Mouse (Mus musculus): ENCODE measurements around the gene Gm4869. TPM values are rescaled to one million over a fixed set of nuclear protein-coding genes. Genes with fewer than 3 reads are reported as not detected.

The Gm4869 gene
- not detected in 2 replicates for polyA plus RNA-seq (2015; fragmentation: Nextera tagmentation; extraction: Ambion mirVana)

GRCm38 (mm10) chr5:140445345-140445744 is at the start of gene Gm4869:
Gm4869 (plus strand) TSS chr5:140445645.
- no peak within 1 kb of the TSS for H3K27ac ChIP-seq (replicated peaks)
- no peak for ATAC-seq (ENCODE audit: low read depth)
- no peaks in the 10 kb centered on the region for H3K9me3 ChIP-seq
- no peaks in the 10 kb centered on the region for H3K4me1 ChIP-seq (replicated peaks)
- no peak within 1 kb of the TSS for H3K9ac ChIP-seq
- no peak within 1 kb of the TSS for H3K4me2 ChIP-seq
- 90% methylated on average over 5 of the region's 5 CpGs for WGBS
- H3K36me3 ChIP-seq, result peaks cover 59% of the 10 kb centered on the region
- H3K4me3 ChIP-seq, result no peak within 1 kb of the TSS
- no peaks in the 10 kb centered on the region for H3K27me3 ChIP-seq

- Histone ChIP-seq H3K27me3 (no peaks in the 10 kb centered on the region), H3K9me3 (no peaks in the 10 kb centered on the region), H3K27ac (replicated peaks) (no peak overlapping the region), H3K36me3 (no peaks in the 10 kb centered on the region), H3K9ac (no peak overlapping the region), H3K4me1 (replicated peaks) (no peaks in the 10 kb centered on the region), H3K4me3 (no peak overlapping the region), H3K4me2 (no peak overlapping the region)
- WGBS, result 63% methylated on average over 8 of the region's 8 CpGs
- ATAC-seq (ENCODE audit: low read depth), result no peak
These were observed 49.1 kb upstream of the Gm4869 start for GRCm38 (mm10) chr5:140396166-140396940.

GRCm38 (mm10) chr5:140402640-140403270 is 42.7 kb upstream of the Gm4869 start:
- no peak overlapping the region for H3K4me3 ChIP-seq
- no peaks in the 10 kb centered on the region for H3K9me3 ChIP-seq
- no peak overlapping the region for H3K27ac ChIP-seq (replicated peaks)
- no peaks in the 10 kb centered on the region for H3K27me3 ChIP-seq
- WGBS, result 83% methylated on average over 4 of the region's 4 CpGs
- H3K4me1 ChIP-seq (replicated peaks), result no peaks in the 10 kb centered on the region
- H3K4me2 ChIP-seq, result no peak overlapping the region
- H3K9ac ChIP-seq, result no peak overlapping the region
- no peak for ATAC-seq (ENCODE audit: low read depth)
- no peaks in the 10 kb centered on the region for H3K36me3 ChIP-seq

GRCm38 (mm10) chr5:140405126-140405525 is 40.3 kb upstream of the Gm4869 start:
- Histone ChIP-seq H3K4me1 (replicated peaks) (no peaks in the 10 kb centered on the region), H3K4me3 (no peak overlapping the region), H3K27ac (replicated peaks) (no peak overlapping the region), H3K36me3 (no peaks in the 10 kb centered on the region), H3K9ac (no peak overlapping the region), H3K27me3 (no peaks in the 10 kb centered on the region), H3K4me2 (no peak overlapping the region), H3K9me3 (no peaks in the 10 kb centered on the region)
- 79% methylated on average over 6 of the region's 6 CpGs for WGBS
- no peak for ATAC-seq (ENCODE audit: low read depth)

- Histone ChIP-seq H3K27ac (replicated peaks) (no peak overlapping the region), H3K4me2 (no peak overlapping the region), H3K4me1 (replicated peaks) (no peaks in the 10 kb centered on the region), H3K9ac (no peak overlapping the region), H3K27me3 (no peaks in the 10 kb centered on the region), H3K9me3 (no peaks in the 10 kb centered on the region), H3K4me3 (no peak overlapping the region), H3K36me3 (no peaks in the 10 kb centered on the region)
- ATAC-seq (ENCODE audit: low read depth), result no peak
- WGBS, result 73% methylated on average over 6 of the region's 6 CpGs
These were observed 38.8 kb upstream of the Gm4869 start for GRCm38 (mm10) chr5:140406666-140407065.

- Histone ChIP-seq H3K27ac (replicated peaks) (no peak overlapping the region), H3K27me3 (no peaks in the 10 kb centered on the region), H3K4me2 (no peak overlapping the region), H3K4me1 (replicated peaks) (no peaks in the 10 kb centered on the region), H3K36me3 (no peaks in the 10 kb centered on the region), H3K4me3 (no peak overlapping the region), H3K9me3 (no peaks in the 10 kb centered on the region), H3K9ac (no peak overlapping the region)
- ATAC-seq (ENCODE audit: low read depth), result no peak
These were observed 36.6 kb upstream of the Gm4869 start for GRCm38 (mm10) chr5:140408801-140409200.

GRCm38 (mm10) chr5:140411339-140411738 is 34.1 kb upstream of the Gm4869 start:
- H3K4me3 ChIP-seq, result no peak overlapping the region
- H3K27ac ChIP-seq (replicated peaks), result no peak overlapping the region
- WGBS, result 36% methylated on average over 8 of the region's 8 CpGs
- no peaks in the 10 kb centered on the region for H3K9me3 ChIP-seq
- no peak overlapping the region for H3K9ac ChIP-seq
- no peak for ATAC-seq (ENCODE audit: low read depth)
- H3K27me3 ChIP-seq, result no peaks in the 10 kb centered on the region
- no peak overlapping the region for H3K4me2 ChIP-seq
- no peaks in the 10 kb centered on the region for H3K4me1 ChIP-seq (replicated peaks)
- no peaks in the 10 kb centered on the region for H3K36me3 ChIP-seq

GRCm38 (mm10) chr5:140414647-140415046 is 30.8 kb upstream of the Gm4869 start:
- no peak for ATAC-seq (ENCODE audit: low read depth)
- Histone ChIP-seq H3K9ac (no peak overlapping the region), H3K4me2 (no peak overlapping the region), H3K36me3 (no peaks in the 10 kb centered on the region), H3K27ac (replicated peaks) (no peak overlapping the region), H3K27me3 (no peaks in the 10 kb centered on the region), H3K4me3 (no peak overlapping the region), H3K9me3 (no peaks in the 10 kb centered on the region), H3K4me1 (replicated peaks) (peaks cover 5% of the 10 kb centered on the region)
- 66% methylated on average over 4 of the region's 4 CpGs for WGBS

GRCm38 (mm10) chr5:140418106-140418488 is 27.3 kb upstream of the Gm4869 start:
- H3K4me2 ChIP-seq, result peak overlapping the region; percentile 90
- peak overlapping the region; percentile 94 for H3K27ac ChIP-seq (replicated peaks)
- H3K4me3 ChIP-seq, result peak overlapping the region; percentile 100
- ATAC-seq (ENCODE audit: low read depth), result 0 out of 2 replicates have a peak, but pooled peaks have one; percentile 2
- WGBS, result 1% methylated on average over 12 of the region's 12 CpGs
- peaks cover 7% of the 10 kb centered on the region; the same call in 1 of the 2 replicates for H3K36me3 ChIP-seq
- no peaks in the 10 kb centered on the region for H3K27me3 ChIP-seq
- H3K9me3 ChIP-seq, result no peaks in the 10 kb centered on the region
- H3K9ac ChIP-seq, result peak overlapping the region; percentile 81
- H3K4me1 ChIP-seq (replicated peaks), result peaks cover 36% of the 10 kb centered on the region

- H3K4me2 ChIP-seq, result peak within 1 kb of the TSS; percentile 90
- no peaks in the 10 kb centered on the region for H3K27me3 ChIP-seq
- under 1% methylated on average over 65 of the region's 65 CpGs for WGBS
- peak within 1 kb of the TSS; percentile 98 for H3K9ac ChIP-seq
- peaks cover 36% of the 10 kb centered on the region for H3K4me1 ChIP-seq (replicated peaks)
- peak within 1 kb of the TSS; percentile 100 for H3K4me3 ChIP-seq
- H3K27ac ChIP-seq (replicated peaks), result peak within 1 kb of the TSS; percentile 94
- peaks cover 13% of the 10 kb centered on the region for H3K36me3 ChIP-seq
- peak; percentile 94 for ATAC-seq (ENCODE audit: low read depth)
- H3K9me3 ChIP-seq, result no peaks in the 10 kb centered on the region
These were observed 26.7 kb upstream of the Gm4869 start, which contains the start of gene Eif3b for GRCm38 (mm10) chr5:140418489-140419441. Eif3b (plus strand) TSS chr5:140419328.

GRCm38 (mm10) chr5:140419442-140420080 is 25.9 kb upstream of the Gm4869 start:
- Histone ChIP-seq H3K4me2 (peak overlapping the region; percentile 90), H3K27me3 (no peaks in the 10 kb centered on the region), H3K9ac (peak overlapping the region; percentile 98), H3K4me1 (replicated peaks) (peaks cover 36% of the 10 kb centered on the region), H3K4me3 (peak overlapping the region; percentile 100), H3K36me3 (peaks cover 13% of the 10 kb centered on the region), H3K9me3 (no peaks in the 10 kb centered on the region), H3K27ac (replicated peaks) (peak overlapping the region; percentile 94)
- ATAC-seq (ENCODE audit: low read depth), result peak; percentile 36
- WGBS, result under 1% methylated on average over 62 of the region's 62 CpGs

All from neural tube, embryonic 13.5 days (tissue).